Mouse (Mus musculus) megakaryocyte, embryonic 14.5 days (primary cell): ENCODE results near the gene Ptprr.

ENCODE experiments used
- FLI1 ChIP-seq: IDR thresholded peaks from 2 replicates; pipeline ENCODE4 v1.6.1; 2012; ENCODE audit warnings: low read length, inconsistent platforms, mixed read lengths
- GATA1 ChIP-seq: IDR thresholded peaks from 3 replicates; pipeline ENCODE4 v1.6.1; 2012; ENCODE audit warnings: mixed read lengths, low read length, inconsistent platforms, borderline replicate concordance

- no peak for TF ChIP-seq GATA1
- TF ChIP-seq FLI1: no peak
These were observed 194.1 kb downstream of the Ptprr start for GRCm38 (mm10) chr10:116212127-116212526.
